Mouse (Mus musculus): ENCODE data around the gene Med15. TPM values are rescaled to one million over a fixed set of nuclear protein-coding genes. Genes with fewer than 3 reads are reported as not detected.

Gene Med15
- total RNA-seq (2017) = 55.5 to 92.1 TPM (median 65.8 TPM) in 3 replicates

DNA sequence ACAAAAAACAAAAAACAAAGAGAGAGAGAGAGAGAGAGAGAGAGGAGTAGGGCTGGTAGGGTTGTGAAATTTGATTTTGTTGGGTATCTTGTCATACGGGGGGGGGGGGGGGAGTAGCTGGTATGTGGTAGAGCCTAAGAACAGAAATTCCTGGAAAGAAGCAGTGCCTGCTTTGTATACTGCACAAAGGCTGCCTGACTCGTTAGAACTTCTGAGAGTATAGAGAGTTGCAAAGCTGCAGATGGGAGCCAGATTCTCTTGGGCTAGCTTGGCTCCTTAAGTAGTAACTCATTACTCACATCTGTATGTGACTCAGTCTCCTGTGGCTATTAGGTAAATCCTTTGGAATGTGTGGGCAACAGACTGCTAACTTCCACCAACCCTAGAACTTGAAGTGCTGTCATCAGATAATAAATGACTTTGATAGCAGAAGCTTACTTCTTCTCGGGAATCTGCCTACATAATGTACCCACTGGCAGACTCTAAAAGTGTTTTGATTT, at the start of gene Med15:
Gene Med15, minus strand, starts transcription at position 51 of the 500 bp plus-strand sequence.
- ATAC-seq (replicated peaks; ENCODE audit: insufficient number of reproducible peaks, low FRiP score, low TSS enrichment, poor library complexity, severe bottlenecking) = no peak

DNA sequence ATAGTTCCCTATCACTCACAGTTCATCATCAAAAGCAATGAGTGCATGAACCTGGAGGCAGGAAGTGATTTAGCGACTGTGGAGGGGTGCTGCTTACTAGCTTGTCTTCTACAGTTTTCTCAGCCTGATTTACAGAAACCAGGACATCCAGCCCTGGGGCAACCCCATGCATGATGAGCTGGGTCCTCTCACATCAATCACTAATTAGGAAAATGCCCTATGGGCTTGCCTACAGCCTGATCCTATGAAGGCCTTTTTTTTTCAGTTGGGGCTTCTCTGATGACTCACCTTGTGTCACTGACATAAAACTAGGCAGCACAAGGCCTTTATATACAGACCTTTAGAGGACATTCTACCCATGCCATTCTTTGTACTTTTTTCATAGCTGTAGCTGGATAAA, 47.0 kb upstream of the Med15 start:
- ATAC-seq (replicated peaks; ENCODE audit: insufficient number of reproducible peaks, low FRiP score, low TSS enrichment, poor library complexity, severe bottlenecking) = no peak

DNA sequence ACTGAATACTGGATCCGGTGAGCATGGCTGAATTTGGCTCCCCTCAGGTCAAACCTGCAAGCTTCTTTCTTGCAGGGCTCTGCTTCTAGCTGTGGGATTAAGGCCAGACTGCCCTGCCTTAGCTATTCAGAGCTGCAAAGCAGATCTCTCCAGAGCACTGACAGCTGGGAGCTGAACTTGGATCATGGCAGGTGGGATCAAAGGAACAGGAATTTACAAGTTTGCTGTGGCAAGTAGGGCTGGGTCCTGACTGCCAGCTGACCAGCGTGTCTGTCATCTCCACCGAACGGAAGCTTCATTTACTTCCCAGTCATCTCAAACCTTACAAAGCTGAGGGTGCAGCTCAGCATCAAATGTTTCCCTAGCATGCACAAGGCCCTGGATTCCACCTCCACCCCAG, 45.5 kb upstream of the Med15 start:
- ATAC-seq (replicated peaks; ENCODE audit: insufficient number of reproducible peaks, low FRiP score, low TSS enrichment, poor library complexity, severe bottlenecking) = no peak

DNA sequence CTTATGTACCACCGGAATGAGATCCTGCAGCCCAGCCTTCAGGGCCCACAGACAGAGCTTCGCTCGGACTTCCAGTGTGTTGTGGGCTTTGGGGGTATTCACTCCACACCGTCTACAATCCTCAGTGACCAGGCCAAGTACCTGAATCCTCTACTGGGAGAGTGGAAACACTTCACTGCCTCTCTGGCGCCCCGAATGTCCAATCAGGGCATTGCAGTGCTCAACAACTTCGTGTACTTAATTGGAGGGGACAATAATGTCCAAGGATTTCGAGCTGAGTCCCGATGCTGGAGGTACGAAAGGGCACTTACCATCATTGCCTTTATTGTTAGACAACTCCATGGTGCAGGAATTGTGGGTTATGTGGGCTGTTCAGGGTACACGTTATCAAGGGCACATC, 44.1 kb upstream of the Med15 start:
- ATAC-seq (replicated peaks; ENCODE audit: insufficient number of reproducible peaks, low FRiP score, low TSS enrichment, poor library complexity, severe bottlenecking) = no peak

GRCm38 (mm10) chr16:17771117-17771865, 38.6 kb upstream of the Med15 start:
- no peak for ATAC-seq (replicated peaks; ENCODE audit: insufficient number of reproducible peaks, low FRiP score, low TSS enrichment, poor library complexity, severe bottlenecking)

DNA sequence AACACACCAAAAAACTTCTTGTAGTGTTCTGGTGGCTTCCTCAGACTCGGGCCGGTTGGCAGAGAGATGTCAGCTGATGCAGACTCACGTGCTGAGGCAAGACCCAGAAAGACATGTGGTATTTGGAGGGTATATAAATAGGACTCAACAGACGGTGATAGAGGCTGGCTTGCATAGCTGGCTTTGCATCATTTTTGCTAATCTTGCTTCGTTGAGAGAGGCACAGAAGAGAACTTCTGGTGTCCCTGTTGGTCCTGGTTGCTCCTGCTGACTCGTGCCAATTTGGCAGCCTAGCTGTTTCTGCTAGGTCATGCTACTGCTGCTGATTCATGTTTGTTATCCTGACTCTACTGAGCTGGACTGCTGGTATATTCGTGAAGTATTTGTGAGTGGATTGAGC, 36.1 kb upstream of the Med15 start:
- no peak for ATAC-seq (replicated peaks; ENCODE audit: insufficient number of reproducible peaks, low FRiP score, low TSS enrichment, poor library complexity, severe bottlenecking)

- no peak for ATAC-seq (replicated peaks; ENCODE audit: insufficient number of reproducible peaks, low FRiP score, low TSS enrichment, poor library complexity, severe bottlenecking)
These were observed 31.4 kb upstream of the Med15 start for GRCm38 (mm10) chr16:17764108-17764511.

GRCm38 (mm10) chr16:17761074-17761473, 28.4 kb upstream of the Med15 start:
- ATAC-seq (replicated peaks; ENCODE audit: insufficient number of reproducible peaks, low FRiP score, low TSS enrichment, poor library complexity, severe bottlenecking) = no peak

GRCm38 (mm10) chr16:17760657-17761056, 28.0 kb upstream of the Med15 start:
- ATAC-seq (replicated peaks; ENCODE audit: insufficient number of reproducible peaks, low FRiP score, low TSS enrichment, poor library complexity, severe bottlenecking) = no peak; the same call in 1 of the 2 replicates

- peak; percentile 34; the same call in 1 of the 2 replicates for ATAC-seq (replicated peaks; ENCODE audit: insufficient number of reproducible peaks, low FRiP score, low TSS enrichment, poor library complexity, severe bottlenecking)
These were observed 27.2 kb upstream of the Med15 start for GRCm38 (mm10) chr16:17759813-17760321.

GRCm38 (mm10) chr16:17759344-17759773, 26.7 kb upstream of the Med15 start, which contains the start of gene Klhl22:
Gene Klhl22 (plus strand): TSS chr16:17759618.
- peak; percentile 72 for ATAC-seq (replicated peaks; ENCODE audit: insufficient number of reproducible peaks, low FRiP score, low TSS enrichment, poor library complexity, severe bottlenecking)

DNA sequence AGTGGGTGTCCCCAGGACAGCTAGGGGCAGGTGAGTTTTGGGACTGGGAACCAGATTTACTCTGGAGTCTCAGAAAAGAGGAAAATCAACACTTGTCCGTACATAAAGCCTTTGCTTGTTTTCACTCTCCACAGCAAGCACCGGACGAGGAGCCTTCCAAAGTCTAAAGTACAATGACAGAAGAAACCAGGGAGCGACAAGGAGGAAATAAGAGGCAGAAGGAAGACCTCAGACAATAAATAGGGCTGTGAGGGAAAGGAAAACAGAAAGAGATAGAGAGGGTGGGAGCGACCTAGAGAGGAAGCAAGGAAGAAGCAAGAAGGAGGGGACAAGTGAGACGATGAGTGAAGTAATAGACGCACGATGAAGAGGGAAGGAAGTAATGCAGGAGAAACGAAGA, 26.2 kb upstream of the Med15 start:
- peak; percentile 11; the same call in 1 of the 2 replicates for ATAC-seq (replicated peaks; ENCODE audit: insufficient number of reproducible peaks, low FRiP score, low TSS enrichment, poor library complexity, severe bottlenecking)

GRCm38 (mm10) chr16:17757756-17758155, 25.1 kb upstream of the Med15 start:
- no peak for ATAC-seq (replicated peaks; ENCODE audit: insufficient number of reproducible peaks, low FRiP score, low TSS enrichment, poor library complexity, severe bottlenecking)

DNA sequence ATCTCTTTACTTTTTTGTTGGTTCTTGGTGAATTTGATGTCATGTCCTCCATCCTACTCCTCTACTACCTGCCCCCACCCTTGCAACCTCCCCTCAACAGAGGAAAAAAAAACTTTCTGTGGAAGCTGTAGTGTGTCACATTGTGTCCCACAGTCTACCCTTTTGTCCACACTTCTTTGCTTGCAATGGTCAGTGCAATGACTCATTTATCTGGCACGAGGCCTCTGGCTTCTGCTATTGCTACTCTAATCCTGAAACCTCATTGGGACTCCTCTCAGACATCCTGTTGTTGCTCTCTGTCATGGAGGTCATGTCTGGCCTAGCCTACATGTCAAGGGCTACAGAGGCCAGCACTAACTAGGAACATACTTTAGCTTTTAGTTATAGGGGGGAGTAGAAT, 21.0 kb upstream of the Med15 start:
- ATAC-seq (replicated peaks; ENCODE audit: insufficient number of reproducible peaks, low FRiP score, low TSS enrichment, poor library complexity, severe bottlenecking) = no peak

DNA sequence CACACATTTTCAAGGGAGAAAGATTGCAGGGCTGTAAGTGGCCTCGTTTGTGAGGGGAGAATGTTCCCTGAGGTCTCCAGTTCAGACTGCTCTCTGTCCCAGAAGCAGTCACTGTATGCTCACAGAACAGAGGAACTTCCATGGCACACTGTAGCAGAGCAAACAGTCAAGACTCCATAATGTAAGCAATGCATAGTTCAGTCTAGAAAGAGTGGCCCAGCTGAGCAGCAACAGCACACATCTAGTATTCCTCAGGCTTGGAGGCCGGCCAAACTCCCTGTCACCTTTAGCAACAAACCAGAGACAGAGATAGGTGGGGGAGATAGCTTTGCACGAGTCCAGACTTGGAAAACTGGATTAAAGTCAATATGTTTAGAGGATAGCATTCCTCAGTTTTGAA, 20.3 kb upstream of the Med15 start:
- no peak for ATAC-seq (replicated peaks; ENCODE audit: insufficient number of reproducible peaks, low FRiP score, low TSS enrichment, poor library complexity, severe bottlenecking)

- no peak for ATAC-seq (replicated peaks; ENCODE audit: insufficient number of reproducible peaks, low FRiP score, low TSS enrichment, poor library complexity, severe bottlenecking)
These were observed 12.4 kb upstream of the Med15 start for GRCm38 (mm10) chr16:17745067-17745466.

DNA sequence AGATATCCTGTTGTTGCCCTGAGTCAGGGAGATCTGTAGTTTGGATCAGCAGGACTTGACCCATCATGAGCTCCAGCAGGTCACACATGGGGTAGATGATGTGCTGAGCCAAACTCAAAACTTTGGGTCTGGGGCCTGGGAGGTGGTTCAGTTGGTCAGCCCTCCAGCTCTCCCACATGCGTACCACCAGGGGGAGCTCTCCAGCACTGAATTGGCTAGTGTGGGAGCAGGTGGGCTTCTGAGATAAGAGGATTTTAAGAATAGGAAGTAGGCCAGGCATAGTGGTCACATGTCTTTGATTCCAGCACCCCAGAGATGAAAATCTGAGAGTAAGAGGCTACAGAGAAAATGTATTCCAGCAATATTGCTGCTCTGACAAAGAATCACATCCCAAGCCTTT, 11.8 kb upstream of the Med15 start:
- ATAC-seq (replicated peaks; ENCODE audit: insufficient number of reproducible peaks, low FRiP score, low TSS enrichment, poor library complexity, severe bottlenecking) = 0 out of 2 replicates have a peak, but pooled peaks have one; percentile 35

DNA sequence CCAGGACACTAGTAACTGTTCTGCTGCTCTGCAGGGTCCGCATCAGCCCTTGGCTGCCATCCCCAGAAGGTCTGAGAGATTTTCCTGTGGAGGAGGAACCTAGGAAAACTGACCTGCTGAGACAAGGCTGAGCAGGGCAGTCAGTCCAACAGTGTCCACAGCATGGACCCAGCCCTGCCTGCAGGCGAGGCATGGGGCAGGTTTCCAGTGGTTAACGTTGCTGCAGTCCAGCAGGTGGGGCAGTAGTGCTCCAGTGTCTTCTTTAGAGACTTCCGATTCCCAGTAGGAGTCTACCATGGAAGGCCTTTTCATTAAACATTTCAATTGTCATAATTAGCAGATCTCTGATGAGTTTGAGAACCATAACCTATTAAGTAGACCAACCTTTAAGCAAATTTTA, 10.6 kb upstream of the Med15 start:
- ATAC-seq (replicated peaks; ENCODE audit: insufficient number of reproducible peaks, low FRiP score, low TSS enrichment, poor library complexity, severe bottlenecking) = no peak

GRCm38 (mm10) chr16:17742810-17743209, 10.1 kb upstream of the Med15 start:
- ATAC-seq (replicated peaks; ENCODE audit: insufficient number of reproducible peaks, low FRiP score, low TSS enrichment, poor library complexity, severe bottlenecking) = no peak

DNA sequence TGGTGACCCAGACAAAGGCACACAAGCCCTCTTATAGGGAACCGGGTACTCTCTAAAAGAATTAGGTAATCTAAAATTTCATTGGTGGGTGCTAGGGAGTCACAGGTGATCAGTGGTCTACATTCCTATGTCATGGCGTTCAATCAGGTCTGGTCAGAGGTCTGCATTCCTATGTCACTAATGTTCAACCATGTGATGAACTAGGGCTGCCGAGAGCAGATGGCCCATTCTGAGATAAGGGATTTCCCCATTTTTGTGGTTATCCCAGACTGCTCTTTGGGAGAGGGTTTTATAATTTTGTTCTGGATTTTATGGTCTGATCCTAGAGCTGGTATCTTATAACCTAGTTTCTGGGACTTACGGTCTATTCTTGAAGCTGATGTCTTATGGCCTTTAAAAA, 7.4 kb upstream of the Med15 start:
- no peak for ATAC-seq (replicated peaks; ENCODE audit: insufficient number of reproducible peaks, low FRiP score, low TSS enrichment, poor library complexity, severe bottlenecking)
